13 mouse cellular contexts compared by ENCODE assay signal in genomic region chr2:170902204-170903028, GRCm38 (mm10).
DNase-seq lines count a peak whose midpoint lies in the region; ATAC-seq lines count a peak whose summit lies in the region.
"Had no signal": no experiment of that assay in that cellular context is flagged by ENCODE, and none has a peak within 500 bp of the region (broad histone marks: within the 10 kb centered on the region; RNA-seq: fewer than 3 reads in every experiment).

No protein-coding gene starts in this region.

- no peaks in the 10 kb centered on the region for H3K36me3 ChIP-seq in forebrain, embryonic 10.5 days (replicated peaks)
- H3K36me3 ChIP-seq in forebrain, embryonic 16.5 days (ENCODE audit: control insufficient read depth, insufficient read depth), result no peaks in the 10 kb centered on the region
- H3K36me3 ChIP-seq in limb, embryonic 12.5 days, result no peaks in the 10 kb centered on the region
- no peaks in the 10 kb centered on the region for H3K36me3 ChIP-seq in midbrain, embryonic 16.5 days (ENCODE audit: control insufficient read depth, insufficient read depth, low read length)
- H3K36me3 ChIP-seq: neural tube, embryonic 12.5 days had no signal

- H3K4me2 ChIP-seq in forebrain, embryonic 16.5 days (ENCODE audit: low read length), result 0 out of 2 replicates have a peak overlapping the region, but pooled peaks have one; percentile 5
- peak overlapping the region; percentile 26 for H3K4me2 ChIP-seq in limb, embryonic 12.5 days
- H3K4me2 ChIP-seq in midbrain, embryonic 16.5 days (ENCODE audit: low read length), result peak overlapping the region; percentile 38
- H3K4me2 ChIP-seq: neural tube, embryonic 12.5 days had no signal

- 57% methylated on average over 13 of the region's 13 CpGs for WGBS in forebrain, embryonic 10.5 days
- 7% methylated on average over 13 of the region's 13 CpGs for WGBS in forebrain, embryonic 16.5 days
- 48% methylated on average over 13 of the region's 13 CpGs for WGBS in limb, embryonic 12.5 days
- WGBS in midbrain, embryonic 16.5 days, result 13% methylated on average over 13 of the region's 13 CpGs

- peaks cover 7% of the 10 kb centered on the region; the same call in 1 of the 2 replicates for H3K9me3 ChIP-seq in forebrain, embryonic 10.5 days
- H3K9me3 ChIP-seq in forebrain, embryonic 16.5 days (ENCODE audit: control insufficient read depth, low read length), result no peaks in the 10 kb centered on the region
- peaks cover 12% of the 10 kb centered on the region; the same call in 1 of the 2 replicates for H3K9me3 ChIP-seq in limb, embryonic 12.5 days
- H3K9me3 ChIP-seq in midbrain, embryonic 16.5 days (replicated peaks; ENCODE audit: control insufficient read depth, low read length, poor library complexity, severe bottlenecking), result 0 out of 2 replicates have a peak, but pooled peaks cover 2% of the 10 kb centered on the region
- H3K9me3 ChIP-seq: neural tube, embryonic 12.5 days had no signal

- H3K4me1 ChIP-seq in forebrain, embryonic 10.5 days, result peaks cover 28% of the 10 kb centered on the region
- peaks cover 7% of the 10 kb centered on the region; the same call in 1 of the 2 replicates for H3K4me1 ChIP-seq in forebrain, embryonic 16.5 days (replicated peaks; ENCODE audit: control insufficient read depth, insufficient read depth, low read length)
- peaks cover 19% of the 10 kb centered on the region for H3K4me1 ChIP-seq in limb, embryonic 12.5 days (replicated peaks)
- peaks cover 11% of the 10 kb centered on the region for H3K4me1 ChIP-seq in midbrain, embryonic 16.5 days (ENCODE audit: control insufficient read depth, insufficient read depth, low read length)

- H3K27ac ChIP-seq in forebrain, embryonic 10.5 days, result peak overlapping the region; percentile 80
- peak overlapping the region; percentile 56; the same call in 1 of the 2 replicates for H3K27ac ChIP-seq in forebrain, embryonic 16.5 days (ENCODE audit: low read length)
- H3K27ac ChIP-seq in limb, embryonic 12.5 days, result peak overlapping the region; percentile 41; the same call in 1 of the 2 replicates
- H3K27ac ChIP-seq in midbrain, embryonic 16.5 days (ENCODE audit: low read length), result peak overlapping the region; percentile 0; the same call in 1 of the 2 replicates
- H3K27ac ChIP-seq: neural tube, embryonic 12.5 days had no signal

- DNase-seq in forebrain, embryonic 10.5 days (ENCODE audit: extremely low spot score, low spot score), result peak; percentile 34
- DNase-seq in left cerebral cortex, adult 9 months (ENCODE audit: low spot score in 2 of 2), result no peak
- no peak for DNase-seq in lung, postnatal 14 days
- no peak for DNase-seq in heart, adult 9 months (ENCODE audit: low spot score in 2 of 2)
- no peak for DNase-seq in natural killer cell, adult 2 months (ENCODE audit: low spot score in 2 of 2)
- DNase-seq: cerebellum, adult 11-12 months; liver; lung, adult 18-20 months; retina, postnatal 1 day had no signal

- no peak overlapping the region for H3K9ac ChIP-seq in forebrain, embryonic 16.5 days (replicated peaks; ENCODE audit: low read depth, low read length)
- H3K9ac ChIP-seq in limb, embryonic 12.5 days (replicated peaks), result no peak overlapping the region
- H3K9ac ChIP-seq in midbrain, embryonic 16.5 days (ENCODE audit: low read depth, low read length), result no peak overlapping the region
- H3K9ac ChIP-seq: neural tube, embryonic 12.5 days had no signal

- peak overlapping the region; percentile 8; the same call in 1 of the 2 replicates for H3K4me3 ChIP-seq in forebrain, embryonic 10.5 days
- no peak overlapping the region for H3K4me3 ChIP-seq in forebrain, embryonic 16.5 days (replicated peaks; ENCODE audit: low read length)
- no peak overlapping the region for H3K4me3 ChIP-seq in limb, embryonic 12.5 days (replicated peaks)
- H3K4me3 ChIP-seq in midbrain, embryonic 16.5 days (ENCODE audit: low read depth, low read length), result no peak overlapping the region
- H3K4me3 ChIP-seq: neural tube, embryonic 12.5 days had no signal

- ATAC-seq in forebrain, embryonic 16.5 days, result peak; percentile 73
- no peak for ATAC-seq in limb, embryonic 12.5 days (ENCODE audit: insufficient number of reproducible peaks, insufficient read depth, low FRiP score, low TSS enrichment, low read depth)
- 0 out of 2 replicates have a peak, but pooled peaks have one; percentile 28 for ATAC-seq in midbrain, embryonic 16.5 days

- H3K27me3 ChIP-seq in forebrain, embryonic 10.5 days (ENCODE audit: poor library complexity, severe bottlenecking), result no peaks in the 10 kb centered on the region
- no peaks in the 10 kb centered on the region for H3K27me3 ChIP-seq in forebrain, embryonic 16.5 days (replicated peaks; ENCODE audit: control insufficient read depth, insufficient read depth, low read length)
- no peaks in the 10 kb centered on the region for H3K27me3 ChIP-seq in limb, embryonic 12.5 days
- no peaks in the 10 kb centered on the region for H3K27me3 ChIP-seq in midbrain, embryonic 16.5 days (ENCODE audit: control insufficient read depth, insufficient read depth, low read depth, low read length)
- H3K27me3 ChIP-seq: neural tube, embryonic 12.5 days had no signal

Comparison
In these comparisons a context has a peak if more than half of its experiments do, and no peak if none do; other contexts are left out.
1. H3K27ac ChIP-seq: peak in every context shown above with its lines; median percentile 80 in forebrain, embryonic 10.5 days; 56 in forebrain, embryonic 16.5 days; 41 in limb, embryonic 12.5 days; 0 in midbrain, embryonic 16.5 days.